Mouse (Mus musculus): ENCODE measurements at regions not wholly inside any gene's neighbourhood (a gene's known extent, or its start where the extent isn't known, plus 50 kb on each side); places are given as distances from the start of the nearest gene placed in this dataset.

DNA sequence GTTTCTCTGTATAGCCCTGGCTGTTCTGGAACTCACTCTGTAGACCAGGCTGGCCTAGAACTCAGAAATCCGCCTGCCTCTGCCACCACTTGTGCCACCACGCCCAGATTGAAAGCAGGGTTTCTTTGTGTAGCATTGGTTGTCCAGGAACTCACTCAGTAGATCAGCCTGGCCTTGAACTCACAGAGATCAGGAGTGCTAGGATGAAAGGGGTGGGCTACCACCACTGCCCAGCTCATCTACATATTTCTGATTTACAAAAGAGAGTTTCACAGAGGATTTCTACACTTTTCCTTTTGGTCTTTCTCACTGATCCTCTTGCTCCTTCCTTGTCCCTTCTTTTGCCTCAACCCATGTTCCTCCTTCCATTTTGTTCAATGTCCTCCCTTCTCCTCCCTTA, 53.1 kb upstream of the Lbx1 start:
- DNase-seq (ENCODE audit: low spot score) (no peak), ATAC-seq (ENCODE audit: insufficient read depth, low FRiP score, low TSS enrichment) (no peak)
- Histone ChIP-seq H3K9ac (ENCODE audit: low read length) (no peak overlapping the region), H3K4me2 (ENCODE audit: low read depth) (no peak overlapping the region), H3K27ac (ENCODE audit: low read depth, low read length) (no peak overlapping the region), H3K36me3 (ENCODE audit: control insufficient read depth, insufficient read depth, low read length) (no peaks in the 10 kb centered on the region), H3K4me3 (ENCODE audit: low read depth, low read length) (no peak overlapping the region), H3K4me1 (ENCODE audit: control insufficient read depth, insufficient read depth, low read length) (peaks cover 5% of the 10 kb centered on the region; the same call in 1 of the 2 replicates), H3K9me3 (ENCODE audit: control insufficient read depth, low read length) (no peaks in the 10 kb centered on the region), H3K27me3 (ENCODE audit: control insufficient read depth, insufficient read depth, low read length) (peaks cover 6% of the 10 kb centered on the region; the same call in 1 of the 2 replicates)
- 77% methylated on average over 2 of the region's 2 CpGs for WGBS

DNA sequence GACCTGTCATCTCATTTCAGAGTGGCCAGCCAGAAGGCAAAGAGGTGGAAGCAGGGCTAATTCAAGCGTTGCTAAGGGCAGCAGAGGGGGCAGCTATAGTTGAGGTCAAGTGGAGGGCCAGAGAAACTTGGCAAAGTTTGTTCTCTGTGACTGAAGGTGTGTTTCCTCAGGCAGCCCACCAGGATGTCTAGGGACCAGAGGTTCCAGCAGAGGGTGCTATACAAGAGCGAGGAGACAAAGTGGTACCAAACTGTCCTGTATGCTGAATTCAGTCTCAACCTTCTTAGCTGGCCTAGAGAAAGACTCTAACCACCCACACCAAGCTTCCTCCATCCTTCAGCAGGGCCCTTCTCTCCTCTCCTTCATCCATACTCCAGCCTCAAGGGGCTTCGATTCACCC, 62.2 kb upstream of the Lbx1 start:
- Histone ChIP-seq H3K36me3 (ENCODE audit: control insufficient read depth, insufficient read depth, low read length) (no peaks in the 10 kb centered on the region), H3K4me2 (ENCODE audit: low read depth) (no peak overlapping the region), H3K27ac (ENCODE audit: low read depth, low read length) (no peak overlapping the region), H3K9ac (ENCODE audit: low read length) (no peak overlapping the region), H3K9me3 (ENCODE audit: control insufficient read depth, low read length) (no peaks in the 10 kb centered on the region), H3K4me1 (ENCODE audit: control insufficient read depth, insufficient read depth, low read length) (peaks cover 26% of the 10 kb centered on the region), H3K4me3 (ENCODE audit: low read depth, low read length) (no peak overlapping the region), H3K27me3 (ENCODE audit: control insufficient read depth, insufficient read depth, low read length) (peaks cover 35% of the 10 kb centered on the region)
- ATAC-seq (ENCODE audit: insufficient read depth, low FRiP score, low TSS enrichment): no peak
- 37% methylated on average over 3 of the region's 3 CpGs for WGBS
- DNase-seq (ENCODE audit: low spot score): no peak

DNA sequence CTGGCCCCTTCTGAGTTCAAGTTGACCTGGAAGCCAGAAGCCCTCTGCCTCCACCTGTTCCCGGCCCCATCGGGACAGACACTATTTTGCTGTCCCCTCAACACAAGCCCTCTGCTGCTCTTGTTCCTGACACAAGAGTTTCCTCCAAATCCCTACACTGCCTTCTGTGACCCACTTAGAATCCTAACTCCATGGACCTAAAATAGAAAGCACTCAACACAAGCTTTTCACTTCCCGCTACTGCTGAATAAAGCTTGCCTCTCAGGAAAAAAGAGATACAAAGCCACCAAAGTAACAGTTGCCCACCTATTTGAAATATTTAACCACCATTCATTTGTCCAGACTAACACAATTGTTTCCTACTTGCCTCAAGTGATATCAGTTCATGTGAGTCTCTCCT, 63.7 kb upstream of the Lbx1 start:
- DNase-seq (ENCODE audit: low spot score) (no peak), ATAC-seq (ENCODE audit: insufficient read depth, low FRiP score, low TSS enrichment) (no peak)
- H3K27me3 ChIP-seq (ENCODE audit: control insufficient read depth, insufficient read depth, low read length): peaks cover 40% of the 10 kb centered on the region
- no peak overlapping the region for H3K4me3 ChIP-seq (ENCODE audit: low read depth, low read length)
- H3K4me2 ChIP-seq (ENCODE audit: low read depth): no peak overlapping the region
- H3K36me3 ChIP-seq (ENCODE audit: control insufficient read depth, insufficient read depth, low read length): no peaks in the 10 kb centered on the region
- H3K27ac ChIP-seq (ENCODE audit: low read depth, low read length): no peak overlapping the region
- H3K9ac ChIP-seq (ENCODE audit: low read length): no peak overlapping the region
- WGBS: 72% methylated on average over 3 of the region's 3 CpGs
- peaks cover 19% of the 10 kb centered on the region for H3K4me1 ChIP-seq (ENCODE audit: control insufficient read depth, insufficient read depth, low read length)
- no peaks in the 10 kb centered on the region for H3K9me3 ChIP-seq (ENCODE audit: control insufficient read depth, low read length)

DNA sequence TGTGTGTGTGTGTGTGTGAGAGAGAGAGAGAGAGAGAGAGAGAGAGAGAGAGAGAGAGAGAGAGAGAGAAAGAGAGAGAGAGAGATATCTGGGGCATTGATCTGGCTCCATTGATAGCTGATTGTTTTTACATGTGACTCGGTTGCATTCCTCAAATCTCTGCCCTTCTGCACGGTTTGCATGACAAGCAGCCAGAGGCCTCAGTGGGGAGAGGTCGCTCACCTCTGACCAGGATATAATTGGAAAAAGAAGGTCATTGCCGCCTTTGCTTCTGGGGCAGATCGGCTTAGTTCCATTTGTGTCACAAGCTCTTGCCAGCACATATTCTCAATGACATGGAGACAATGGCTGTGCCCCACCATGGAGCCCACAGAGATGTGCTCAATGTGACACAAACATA, 63.8 kb upstream of the Btrc start:
- H3K9ac ChIP-seq (ENCODE audit: low read length): no peak overlapping the region
- H3K9me3 ChIP-seq (ENCODE audit: control insufficient read depth, low read length): no peaks in the 10 kb centered on the region
- 34% methylated on average over 5 of the region's 5 CpGs for WGBS
- no peak overlapping the region for H3K4me3 ChIP-seq (ENCODE audit: low read depth, low read length)
- H3K4me1 ChIP-seq (ENCODE audit: control insufficient read depth, insufficient read depth, low read length): peaks cover 15% of the 10 kb centered on the region
- H3K4me2 ChIP-seq (ENCODE audit: low read depth): no peak overlapping the region
- DNase-seq (ENCODE audit: low spot score) (no peak), ATAC-seq (ENCODE audit: insufficient read depth, low FRiP score, low TSS enrichment) (no peak)
- no peak overlapping the region for H3K27ac ChIP-seq (ENCODE audit: low read depth, low read length)
- H3K36me3 ChIP-seq (ENCODE audit: control insufficient read depth, insufficient read depth, low read length): no peaks in the 10 kb centered on the region
- peaks cover 42% of the 10 kb centered on the region for H3K27me3 ChIP-seq (ENCODE audit: control insufficient read depth, insufficient read depth, low read length)

DNA sequence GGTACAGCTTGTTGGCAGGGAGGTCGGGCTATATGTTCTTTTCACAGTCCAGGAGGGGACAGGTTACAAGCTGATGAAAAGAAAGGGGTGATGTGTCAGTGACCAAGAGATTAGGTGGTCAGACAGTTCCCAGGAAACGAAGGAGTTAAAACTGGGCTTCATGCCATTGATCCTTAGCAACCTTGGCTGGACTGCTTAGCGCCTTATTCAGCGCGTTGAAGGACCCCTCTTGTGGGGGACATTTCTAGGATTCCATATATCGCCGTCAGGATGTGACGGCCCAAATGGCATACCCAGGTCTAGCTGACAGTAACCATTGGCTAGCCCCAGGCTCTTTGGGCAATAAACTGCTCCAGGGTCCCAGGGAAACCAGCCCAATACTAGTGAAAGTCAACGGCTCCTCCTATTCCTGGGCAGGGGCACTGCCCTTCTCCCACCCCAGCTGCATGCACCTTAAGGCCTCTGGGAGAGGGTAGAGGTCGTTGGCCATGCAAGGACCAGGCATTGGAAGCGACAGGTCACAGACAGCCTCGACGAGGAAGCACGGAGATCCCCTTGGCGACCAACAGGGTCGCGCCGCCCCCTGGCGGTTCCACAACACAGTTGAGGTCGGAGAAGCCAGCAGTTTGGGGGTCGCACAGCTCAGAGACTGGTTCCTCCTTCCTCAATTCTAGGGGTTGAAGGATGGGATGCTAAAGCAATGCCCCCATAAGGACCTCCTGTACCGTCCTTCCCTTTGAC, 62.7 kb upstream of the Btrc start:
- DNase-seq (ENCODE audit: low spot score) (peak; percentile 79), ATAC-seq (ENCODE audit: insufficient read depth, low FRiP score, low TSS enrichment) (peak; percentile 28)
- peaks cover 46% of the 10 kb centered on the region for H3K27me3 ChIP-seq (ENCODE audit: control insufficient read depth, insufficient read depth, low read length)
- WGBS: 9% methylated on average over 22 of the region's 22 CpGs
- peak overlapping the region; percentile 97 for H3K4me2 ChIP-seq (ENCODE audit: low read depth)
- peak overlapping the region; percentile 37; the same call in 1 of the 2 replicates for H3K9ac ChIP-seq (ENCODE audit: low read length)
- no peaks in the 10 kb centered on the region for H3K9me3 ChIP-seq (ENCODE audit: control insufficient read depth, low read length)
- peaks cover 7% of the 10 kb centered on the region for H3K4me1 ChIP-seq (ENCODE audit: control insufficient read depth, insufficient read depth, low read length)
- peak overlapping the region; percentile 49 for H3K4me3 ChIP-seq (ENCODE audit: low read depth, low read length)
- H3K27ac ChIP-seq (ENCODE audit: low read depth, low read length): peak overlapping the region; percentile 91
- no peaks in the 10 kb centered on the region for H3K36me3 ChIP-seq (ENCODE audit: control insufficient read depth, insufficient read depth, low read length)

DNA sequence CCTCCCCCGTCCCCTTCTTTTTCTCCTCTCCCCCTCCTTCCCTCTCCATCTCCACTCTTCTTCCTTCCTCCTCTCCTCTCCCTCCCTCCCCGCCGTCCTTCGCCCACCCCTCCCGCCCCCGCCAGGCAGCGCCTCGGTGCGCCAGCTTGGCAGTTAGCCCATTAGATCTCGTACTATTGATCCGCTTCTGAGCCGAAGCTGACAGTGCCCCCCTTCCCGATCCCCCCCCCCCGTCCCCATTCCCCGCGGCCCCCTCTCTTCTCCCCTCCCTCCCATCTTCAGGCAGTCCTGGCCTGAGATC, 62.2 kb upstream of the Btrc start:
- ATAC-seq (ENCODE audit: insufficient read depth, low FRiP score, low TSS enrichment): no peak
- Histone ChIP-seq H3K27ac (ENCODE audit: low read depth, low read length) (peak overlapping the region; percentile 91), H3K36me3 (ENCODE audit: control insufficient read depth, insufficient read depth, low read length) (no peaks in the 10 kb centered on the region), H3K4me3 (ENCODE audit: low read depth, low read length) (peak overlapping the region; percentile 49), H3K27me3 (ENCODE audit: control insufficient read depth, insufficient read depth, low read length) (peaks cover 48% of the 10 kb centered on the region), H3K9me3 (ENCODE audit: control insufficient read depth, low read length) (no peaks in the 10 kb centered on the region), H3K4me1 (ENCODE audit: control insufficient read depth, insufficient read depth, low read length) (peaks cover 7% of the 10 kb centered on the region), H3K4me2 (ENCODE audit: low read depth) (peak overlapping the region; percentile 97), H3K9ac (ENCODE audit: low read length) (peak overlapping the region; percentile 59)
- no peak for DNase-seq (ENCODE audit: low spot score)
- WGBS: 1% methylated on average over 15 of the region's 16 CpGs

DNA sequence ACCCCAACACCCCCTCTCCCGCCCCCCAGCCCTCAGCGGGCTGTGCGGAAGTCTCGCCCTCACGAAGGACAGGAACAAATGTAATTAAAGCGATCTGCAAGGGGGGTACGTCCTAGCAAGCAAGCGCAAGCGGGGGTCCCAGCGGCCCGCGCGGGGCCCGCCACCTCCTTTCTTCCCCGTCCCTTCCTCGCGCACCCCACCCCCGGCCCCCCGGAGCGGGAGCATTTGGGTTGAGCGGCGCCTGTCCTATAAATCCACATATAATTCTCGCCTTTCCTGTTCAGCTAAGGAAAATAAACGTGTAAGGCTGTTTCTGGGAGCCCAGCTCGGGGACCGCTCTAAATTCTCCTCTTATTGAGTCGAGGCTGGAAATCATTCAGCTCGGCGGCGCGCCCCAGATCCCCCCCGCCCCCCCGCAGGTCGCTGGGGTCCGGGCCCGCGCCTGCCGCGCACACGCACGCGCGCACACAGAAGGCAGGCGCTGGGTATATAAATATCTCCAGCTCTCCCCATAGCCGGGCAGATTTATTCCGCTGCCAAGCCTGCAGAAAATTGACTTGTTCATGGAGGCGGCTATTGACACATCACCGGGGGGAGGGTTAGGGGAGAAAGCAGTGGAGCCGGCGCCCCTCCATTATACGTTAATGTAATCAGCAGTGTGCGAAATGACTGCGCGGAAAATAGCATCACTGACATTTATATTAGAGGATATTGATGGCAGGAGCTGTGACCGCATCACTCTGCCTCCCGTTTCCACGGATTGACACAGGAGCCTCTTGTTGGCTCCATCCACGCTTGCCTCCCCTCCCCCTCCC, 61.6 kb upstream of the Btrc start:
- DNase-seq (ENCODE audit: low spot score) (peak; percentile 84), ATAC-seq (ENCODE audit: insufficient read depth, low FRiP score, low TSS enrichment) (peak; percentile 78)
- peaks cover 7% of the 10 kb centered on the region for H3K4me1 ChIP-seq (ENCODE audit: control insufficient read depth, insufficient read depth, low read length)
- H3K36me3 ChIP-seq (ENCODE audit: control insufficient read depth, insufficient read depth, low read length): no peaks in the 10 kb centered on the region
- under 1% methylated on average over 56 of the region's 58 CpGs for whole genome bisulfite sequencing
- H3K27me3 ChIP-seq (ENCODE audit: control insufficient read depth, insufficient read depth, low read length): peaks cover 48% of the 10 kb centered on the region
- H3K4me2 ChIP-seq (ENCODE audit: low read depth): peak overlapping the region; percentile 97
- H3K4me3 ChIP-seq (ENCODE audit: low read depth, low read length): peak overlapping the region; percentile 49
- peak overlapping the region; percentile 91 for H3K27ac ChIP-seq (ENCODE audit: low read depth, low read length)
- H3K9me3 ChIP-seq (ENCODE audit: control insufficient read depth, low read length): no peaks in the 10 kb centered on the region
- H3K9ac ChIP-seq (ENCODE audit: low read length): peak overlapping the region; percentile 59

DNA sequence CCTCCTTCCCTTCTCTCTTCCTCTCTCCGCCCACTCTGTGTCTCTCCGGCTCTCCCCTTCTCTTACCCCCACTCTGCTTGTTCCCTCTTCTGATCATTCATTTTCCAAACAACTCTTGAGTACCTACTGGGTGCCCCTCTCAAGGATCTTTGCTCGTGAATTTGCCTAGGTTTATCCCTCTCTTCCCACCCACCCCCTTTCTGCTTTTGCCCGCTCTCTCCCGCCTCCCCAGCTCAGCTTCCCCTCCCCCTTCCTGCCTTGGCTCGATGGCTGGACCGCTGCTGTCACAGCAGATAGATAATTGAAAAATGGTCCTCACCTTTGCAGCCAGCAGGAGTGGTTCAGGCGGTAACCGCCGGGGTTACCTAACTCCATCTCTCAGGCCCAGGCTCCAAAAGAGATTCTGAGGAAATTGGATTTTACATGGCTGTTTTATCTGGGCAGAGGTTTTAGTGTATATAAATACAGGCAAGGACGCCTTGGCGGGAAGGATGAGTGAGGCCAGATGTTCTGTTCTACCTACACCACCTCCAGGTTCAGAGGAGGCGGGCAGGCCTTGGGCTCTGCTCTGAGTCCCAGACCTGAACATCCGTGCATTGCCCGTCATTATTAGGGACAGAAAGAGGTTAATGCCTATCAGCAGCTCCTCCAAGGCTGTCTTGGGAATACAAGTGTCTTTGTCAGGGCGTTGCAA, 60.8 kb upstream of the Btrc start:
- Histone ChIP-seq H3K4me2 (ENCODE audit: low read depth) (peak overlapping the region; percentile 97), H3K4me1 (ENCODE audit: control insufficient read depth, insufficient read depth, low read length) (peaks cover 7% of the 10 kb centered on the region), H3K36me3 (ENCODE audit: control insufficient read depth, insufficient read depth, low read length) (no peaks in the 10 kb centered on the region), H3K27ac (ENCODE audit: low read depth, low read length) (peak overlapping the region; percentile 91), H3K9me3 (ENCODE audit: control insufficient read depth, low read length) (no peaks in the 10 kb centered on the region), H3K4me3 (ENCODE audit: low read depth, low read length) (peak overlapping the region; percentile 49), H3K27me3 (ENCODE audit: control insufficient read depth, insufficient read depth, low read length) (peaks cover 42% of the 10 kb centered on the region), H3K9ac (ENCODE audit: low read length) (peak overlapping the region; percentile 37; the same call in 1 of the 2 replicates)
- WGBS: 1% methylated on average over 16 of the region's 16 CpGs
- DNase-seq (ENCODE audit: low spot score): peak; percentile 49
- peak; percentile 73; the same call in 1 of the 2 replicates for ATAC-seq (ENCODE audit: insufficient read depth, low FRiP score, low TSS enrichment)
